Mouse (Mus musculus): Measurements from ENCODE around the gene Iqsec3. TPM values are rescaled to one million over a fixed set of nuclear protein-coding genes. Genes with fewer than 3 reads are reported as not detected.

Iqsec3 gene
- total RNA-seq, 2 experiments from 2014 or later = 0.37 to 0.45 TPM

Small RNAs within 50 kb of the gene (microRNA-seq; reads per million reads assigned to microRNA genes)
- gene Gm24855 = not detected

Other genes with a start within 250 kb of the Iqsec3 start
- gene Usp18, start 227.8 kb downstream of the Iqsec3 start, total RNA-seq (2021) = 1 to 10 TPM in 1 of 2 experiments, under 1 TPM in 1; 0.91 to 1.4 TPM
- under 1 TPM; 0.57 to 0.74 TPM for gene Slc6a13, start 173.5 kb downstream of the Iqsec3 start, total RNA-seq (2021)
- gene Slc6a12, start 130.6 kb downstream of the Iqsec3 start, total RNA-seq (2021) = under 1 TPM in 1 of 2 experiments, not detected in 1; 0.26 TPM
- gene A2m, start 161.7 kb upstream of the Iqsec3 start, total RNA-seq (2021) = under 1 TPM in 1 of 2 experiments, not detected in 1; 0.07 TPM

Measured in gastrocnemius, adult 18-20 months (tissue).